Mouse (Mus musculus) heart, embryonic 14.5 days (tissue): Measurements from ENCODE around the gene Gm3248. TPM values are rescaled to one million over a fixed set of nuclear protein-coding genes. Genes with fewer than 3 reads are reported as not detected.
"Not testable (repeated sequence)": the region's sequence is repeated elsewhere in the genome, so short reads cannot be mapped to it uniquely, and the experiment has no call there.

ENCODE experiments used
- ATAC-seq: fragments of 200-750 bp; cut with Nextera tagmentation; 2 replicates; pipeline ENCODE4 v1.8.0; 2017; ENCODE audit warnings: low read depth, moderate TSS enrichment; ENCODE audit not compliant: insufficient number of reproducible peaks, insufficient read depth, low FRiP score
- H3K27ac ChIP-seq, 2 experiments: fragments of 200-500 bp in 1 of 2; fragments of 300-500 bp in 1 of 2; sonication (generic) in 1 of 2; replicated peaks in 1 of 2; 2 replicates each; pipeline ENCODE4 v1.5.1; 2012 to 2014; ENCODE audit warnings: low read depth in 2 of 2, low read length in 2 of 2, control low read depth in 1 of 2, mild to moderate bottlenecking in 1 of 2, mixed read lengths in 1 of 2; ENCODE audit not compliant: control insufficient read depth in 1 of 2, insufficient read depth in 1 of 2
- H3K27me3 ChIP-seq: fragments of 300-500 bp; sonication (generic); 2 replicates; pipeline ENCODE4 v1.6.1; 2014; ENCODE audit warnings: mild to moderate bottlenecking, low read length, control low read depth; ENCODE audit not compliant: control insufficient read depth, insufficient read depth
- H3K36me3 ChIP-seq: fragments of 300-500 bp; sonication (generic); 2 replicates; pipeline ENCODE4 v1.6.1; 2014; ENCODE audit warnings: mild to moderate bottlenecking, control low read depth, low read length, mixed read lengths; ENCODE audit not compliant: control insufficient read depth, insufficient read depth
- H3K4me1 ChIP-seq, 2 experiments: fragments of 200-500 bp in 1 of 2; fragments of 300-500 bp in 1 of 2; sonication (generic) in 1 of 2; 2 replicates each; pipeline ENCODE4 v1.6.1; 2012 to 2014; ENCODE audit warnings: low read length in 2 of 2, control low read depth in 1 of 2, mixed read lengths in 1 of 2; ENCODE audit not compliant: control insufficient read depth in 2 of 2, insufficient read depth in 2 of 2
- H3K4me2 ChIP-seq: fragments of 300-500 bp; sonication (generic); 2 replicates; pipeline ENCODE4 v1.6.1; 2014; ENCODE audit warnings: mild to moderate bottlenecking, low read length
- H3K4me3 ChIP-seq, 2 experiments: fragments of 200-500 bp in 1 of 2; fragments of 300-500 bp in 1 of 2; sonication (generic) in 1 of 2; 2 replicates each; pipeline ENCODE4 v1.5.1; 2012 to 2014; ENCODE audit warnings: low read length in 2 of 2, mild to moderate bottlenecking in 2 of 2, control low read depth in 1 of 2, low read depth in 1 of 2, moderate library complexity in 1 of 2; ENCODE audit not compliant: control insufficient read depth in 1 of 2, insufficient read depth in 1 of 2
- H3K9ac ChIP-seq: fragments of 300-500 bp; sonication (generic); 2 replicates; pipeline ENCODE4 v1.6.1; 2014; ENCODE audit warnings: mild to moderate bottlenecking, low read length
- H3K9me3 ChIP-seq: fragments of 300-500 bp; sonication (generic); 2 replicates; pipeline ENCODE4 v1.6.1; 2016; ENCODE audit warnings: low read length, control low read depth; ENCODE audit not compliant: control insufficient read depth
- WGBS: fragments of 180-500 bp; shearing (Covaris S2); extraction: QIAGEN DNeasy Blood & Tissue Kit; methylation state at CpG from one replicate; pipeline ENCODE4 v1.1.7; 2014; 5-methylcytosine and 5-hydroxymethylcytosine counted together
- polyA plus RNA-seq: library from polyadenylated mRNA; unstranded; fragments of >200 nt; fragmentation: Nextera tagmentation; extraction: Ambion mirVana; gene quantifications from 2 replicates; pipeline ENCODE4 v1.2.1, GENCODE M21; 2014

The Gm3248 gene
- polyA plus RNA-seq: 0.38 and 0.61 TPM in 2 replicates

- WGBS: 4% methylated on average over 11 of the region's 23 CpGs
- Histone ChIP-seq H3K4me3 (peak within 1 kb of the TSS; percentile 44 to 60), H3K4me2 (peak within 1 kb of the TSS; percentile 71), H3K9ac (peak within 1 kb of the TSS; percentile 41; the same call in 1 of the 2 replicates)
- H3K4me1 ChIP-seq, ATAC-seq, H3K27ac ChIP-seq, H3K27me3 ChIP-seq, H3K36me3 ChIP-seq, H3K9me3 ChIP-seq: not testable (repeated sequence)
These were observed at the start of gene Gm3248 for GRCm38 (mm10) chr14:5961635-5962034. Gm3248 (minus strand) TSS chr14:5961745.

- H3K4me3 ChIP-seq, H3K4me1 ChIP-seq, H3K27me3 ChIP-seq, ATAC-seq, H3K27ac ChIP-seq, H3K36me3 ChIP-seq, H3K4me2 ChIP-seq, H3K9me3 ChIP-seq, H3K9ac ChIP-seq: not testable (repeated sequence)
- 79% methylated on average over 3 of the region's 7 CpGs for WGBS
These were observed 25.6 kb upstream of the Gm3248 start for GRCm38 (mm10) chr14:5987136-5987535.

- H3K27ac ChIP-seq, H3K4me1 ChIP-seq, ATAC-seq, H3K36me3 ChIP-seq, H3K4me2 ChIP-seq, H3K9me3 ChIP-seq, H3K9ac ChIP-seq, H3K27me3 ChIP-seq, H3K4me3 ChIP-seq: not testable (repeated sequence)
- 27% methylated on average over 1 of the region's 2 CpGs for WGBS
These were observed 17.5 kb upstream of the Gm3248 start, which contains the start of gene Gm3453 for GRCm38 (mm10) chr14:5979037-5979436. Gm3453 (minus strand) TSS chr14:5979137.

GRCm38 (mm10) chr14:5962441-5962840, 896 bp upstream of the Gm3248 start:
- not testable (repeated sequence) for H3K4me2 ChIP-seq, H3K4me1 ChIP-seq, H3K9ac ChIP-seq, H3K27me3 ChIP-seq, H3K36me3 ChIP-seq, H3K9me3 ChIP-seq, H3K27ac ChIP-seq, ATAC-seq, H3K4me3 ChIP-seq
- WGBS: 28% methylated on average over 4 of the region's 4 CpGs

- H3K27ac ChIP-seq, H3K9me3 ChIP-seq, H3K36me3 ChIP-seq, H3K27me3 ChIP-seq, H3K4me1 ChIP-seq, ATAC-seq: not testable (repeated sequence)
- 1% methylated on average over 23 of the region's 24 CpGs for WGBS
- H3K4me2 ChIP-seq: peak overlapping the region; percentile 71
- H3K4me3 ChIP-seq: peak overlapping the region; percentile 44 to 60
- peak overlapping the region; percentile 41; the same call in 1 of the 2 replicates for H3K9ac ChIP-seq
These were observed 443 bp downstream of the Gm3248 start for GRCm38 (mm10) chr14:5961102-5961501.

- H3K4me1 ChIP-seq, H3K4me2 ChIP-seq, H3K4me3 ChIP-seq, H3K36me3 ChIP-seq, H3K27ac ChIP-seq, ATAC-seq, H3K9ac ChIP-seq, H3K27me3 ChIP-seq, H3K9me3 ChIP-seq: not testable (repeated sequence)
- WGBS: 0% methylated on average over 3 of the region's 10 CpGs
These were observed 1.1 kb downstream of the Gm3248 start for GRCm38 (mm10) chr14:5960479-5960878.

GRCm38 (mm10) chr14:5923276-5923675, 38.3 kb downstream of the Gm3248 start:
- ATAC-seq: not testable (repeated sequence)

GRCm38 (mm10) chr14:5918330-5918942, 43.1 kb downstream of the Gm3248 start:
- H3K27ac ChIP-seq, ATAC-seq, H3K4me2 ChIP-seq, H3K27me3 ChIP-seq, H3K4me1 ChIP-seq, H3K9me3 ChIP-seq, H3K36me3 ChIP-seq, H3K9ac ChIP-seq, H3K4me3 ChIP-seq: not testable (repeated sequence)
- 83% methylated on average over 4 of the region's 4 CpGs for WGBS

More at GRCm38 (mm10) chr14:5923276-5923675, 38.3 kb downstream of the Gm3248 start:
- not testable (repeated sequence) for H3K27ac ChIP-seq, H3K27me3 ChIP-seq, H3K36me3 ChIP-seq, H3K9ac ChIP-seq, H3K4me1 ChIP-seq, H3K4me2 ChIP-seq, H3K9me3 ChIP-seq, H3K4me3 ChIP-seq
- 65% methylated on average over 7 of the region's 7 CpGs for WGBS
